Mouse (Mus musculus): Measurements from ENCODE around the gene Tspan1. TPM values are rescaled to one million over a fixed set of nuclear protein-coding genes. Genes with fewer than 3 reads are reported as not detected.

Tspan1 gene
- polyA plus RNA-seq, 1 experiment from 2014 or later, result not detected

- DNase-seq (ENCODE audit: low spot score), result peak; percentile 68
- H3K36me3 ChIP-seq, result no peaks in the 10 kb centered on the region
- 30% methylated on average over 10 of the region's 10 CpGs for WGBS
- peaks cover 35% of the 10 kb centered on the region for H3K4me1 ChIP-seq
- H3K27me3 ChIP-seq (ENCODE audit: low read depth, poor library complexity, severe bottlenecking), result no peaks in the 10 kb centered on the region
- H3K27ac ChIP-seq, result peak overlapping the region; percentile 63
- H3K9me3 ChIP-seq (replicated peaks), result no peaks in the 10 kb centered on the region
- peak overlapping the region; percentile 21; the same call in 1 of the 2 replicates for H3K4me3 ChIP-seq
Observed at GRCm38 (mm10) chr4:116176543-116176988, 9.2 kb upstream of the Tspan1 start.

DNA sequence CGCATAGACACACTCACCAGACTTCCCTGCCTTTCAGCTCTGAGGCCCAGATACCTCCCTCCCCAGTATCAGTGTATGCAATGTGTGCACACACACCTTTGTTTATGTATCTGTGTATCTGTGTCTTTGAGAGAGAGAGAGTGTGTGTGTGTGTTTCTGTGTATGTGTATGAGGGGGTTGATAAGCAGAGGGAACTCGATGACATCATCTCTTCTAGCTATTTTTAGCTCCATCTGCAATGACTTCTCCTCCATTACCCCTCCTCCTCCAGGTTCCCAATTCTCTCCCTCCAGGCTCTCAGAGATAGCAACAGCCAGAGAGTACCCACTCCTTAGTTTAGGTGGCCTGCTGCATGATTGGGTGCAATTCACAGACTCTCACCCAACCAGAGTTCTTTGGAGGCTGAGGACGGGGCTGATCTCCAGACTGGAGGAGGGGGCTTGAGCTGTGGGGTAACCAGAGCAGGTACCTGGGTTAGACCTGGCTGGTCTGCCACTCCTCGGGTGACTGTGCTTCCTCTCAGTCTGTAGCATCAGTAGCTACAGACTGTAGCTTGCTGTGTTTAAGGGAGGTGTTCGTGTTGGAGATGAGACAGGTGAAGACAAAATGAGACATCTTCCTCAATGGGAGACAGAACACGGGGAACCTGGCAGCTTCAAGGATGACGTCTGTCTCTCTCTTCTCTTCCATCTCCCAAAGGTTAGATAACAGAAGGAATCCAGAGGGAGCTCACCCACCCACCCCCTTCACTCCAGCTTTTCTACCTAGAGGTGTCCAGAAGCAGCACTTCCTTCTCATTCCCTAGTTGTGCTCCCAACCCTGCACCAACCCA lies 8.5 kb upstream of the Tspan1 start:
- H3K27me3 ChIP-seq (ENCODE audit: low read depth, poor library complexity, severe bottlenecking), result no peaks in the 10 kb centered on the region
- peak overlapping the region; percentile 63 for H3K27ac ChIP-seq
- H3K9me3 ChIP-seq (replicated peaks), result no peaks in the 10 kb centered on the region
- H3K4me1 ChIP-seq, result peaks cover 35% of the 10 kb centered on the region
- peak overlapping the region; percentile 21; the same call in 1 of the 2 replicates for H3K4me3 ChIP-seq
- H3K36me3 ChIP-seq, result no peaks in the 10 kb centered on the region
- DNase-seq (ENCODE audit: low spot score), result no peak
- 70% methylated on average over 7 of the region's 7 CpGs for WGBS

DNA sequence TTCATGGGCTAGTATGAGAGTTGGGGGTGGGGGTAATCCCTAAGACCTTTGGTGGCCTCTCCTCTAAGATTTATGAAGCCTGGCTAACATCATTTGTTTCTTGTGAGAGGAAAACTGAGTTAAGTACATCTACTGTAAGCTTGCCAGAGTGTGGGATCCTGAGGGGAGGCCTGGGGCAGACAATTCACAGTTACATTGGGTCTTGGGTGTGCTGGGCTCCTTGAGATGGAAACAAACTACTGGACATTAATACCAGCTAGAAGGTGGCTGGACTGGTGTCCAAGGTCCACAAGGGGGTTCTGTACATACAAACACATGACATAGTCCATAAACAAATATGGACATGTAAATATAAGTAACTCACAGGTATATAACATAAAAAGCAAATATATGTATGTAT lies 7.7 kb upstream of the Tspan1 start:
- no peak for DNase-seq (ENCODE audit: low spot score)
- Histone ChIP-seq H3K27me3 (ENCODE audit: low read depth, poor library complexity, severe bottlenecking) (no peaks in the 10 kb centered on the region), H3K4me3 (no peak overlapping the region), H3K36me3 (no peaks in the 10 kb centered on the region), H3K9me3 (replicated peaks) (no peaks in the 10 kb centered on the region), H3K4me1 (peaks cover 35% of the 10 kb centered on the region), H3K27ac (peak overlapping the region; percentile 17; the same call in 1 of the 2 replicates)

- no peaks in the 10 kb centered on the region for H3K9me3 ChIP-seq (replicated peaks)
- H3K4me1 ChIP-seq, result peaks cover 32% of the 10 kb centered on the region
- H3K27me3 ChIP-seq (ENCODE audit: low read depth, poor library complexity, severe bottlenecking), result no peaks in the 10 kb centered on the region
- H3K4me3 ChIP-seq, result no peak overlapping the region
- no peak for DNase-seq (ENCODE audit: low spot score)
- WGBS, result 44% methylated on average over 6 of the region's 6 CpGs
- H3K36me3 ChIP-seq, result no peaks in the 10 kb centered on the region
- H3K27ac ChIP-seq, result peak overlapping the region; percentile 17; the same call in 1 of the 2 replicates
Observed at GRCm38 (mm10) chr4:116174466-116175116, 7.2 kb upstream of the Tspan1 start.

DNA sequence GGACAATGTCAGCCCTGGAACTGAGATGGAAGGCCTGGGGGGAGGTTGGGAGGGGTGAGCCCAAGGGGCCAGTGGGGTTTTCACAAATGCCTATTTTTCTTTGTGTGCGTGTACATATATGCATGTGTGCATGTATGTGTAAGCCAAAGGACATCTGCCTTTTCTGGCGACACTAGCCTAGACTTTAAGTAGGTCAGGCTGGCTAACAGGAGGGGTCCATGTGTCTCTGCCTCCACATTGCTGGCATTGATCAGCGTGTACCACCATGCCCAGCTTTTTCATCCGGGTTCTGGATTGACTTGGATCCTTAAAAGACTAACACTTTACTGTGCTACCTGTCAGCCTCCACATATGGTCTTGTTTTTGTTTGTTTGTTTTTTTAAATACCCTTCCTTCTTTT lies 6.4 kb upstream of the Tspan1 start:
- no peaks in the 10 kb centered on the region for H3K27me3 ChIP-seq (ENCODE audit: low read depth, poor library complexity, severe bottlenecking)
- H3K27ac ChIP-seq, result no peak overlapping the region
- H3K9me3 ChIP-seq (replicated peaks), result no peaks in the 10 kb centered on the region
- peaks cover 32% of the 10 kb centered on the region for H3K4me1 ChIP-seq
- WGBS, result 87% methylated on average over 4 of the region's 4 CpGs
- no peaks in the 10 kb centered on the region for H3K36me3 ChIP-seq
- H3K4me3 ChIP-seq, result no peak overlapping the region
- DNase-seq (ENCODE audit: low spot score), result no peak

GRCm38 (mm10) chr4:116173072-116173471 lies 5.7 kb upstream of the Tspan1 start, which contains the start of the genes 1700042G07Rik and Gm49337:
1700042G07Rik (plus strand) TSS chr4:116173372.
Gm49337 (plus strand) TSS chr4:116173384.
- H3K27me3 ChIP-seq (ENCODE audit: low read depth, poor library complexity, severe bottlenecking), result no peaks in the 10 kb centered on the region
- 97% methylated on average over 6 of the region's 6 CpGs for WGBS
- peaks cover 32% of the 10 kb centered on the region for H3K4me1 ChIP-seq
- H3K36me3 ChIP-seq, result no peaks in the 10 kb centered on the region
- no peaks in the 10 kb centered on the region for H3K9me3 ChIP-seq (replicated peaks)
- DNase-seq (ENCODE audit: low spot score), result no peak
- H3K27ac ChIP-seq, result no peak within 1 kb of the TSS; the same call in 1 of the 2 replicates
- no peak within 1 kb of the TSS for H3K4me3 ChIP-seq

GRCm38 (mm10) chr4:116169353-116169672 lies 1.9 kb upstream of the Tspan1 start:
- WGBS, result 84% methylated on average over 3 of the region's 3 CpGs
- Histone ChIP-seq H3K9me3 (replicated peaks) (no peaks in the 10 kb centered on the region), H3K36me3 (no peaks in the 10 kb centered on the region), H3K27me3 (ENCODE audit: low read depth, poor library complexity, severe bottlenecking) (no peaks in the 10 kb centered on the region), H3K4me1 (peaks cover 28% of the 10 kb centered on the region), H3K27ac (no peak overlapping the region), H3K4me3 (no peak overlapping the region)
- no peak for DNase-seq (ENCODE audit: low spot score)

- Histone ChIP-seq H3K9me3 (replicated peaks) (no peaks in the 10 kb centered on the region), H3K4me3 (no peak overlapping the region), H3K27ac (no peak overlapping the region), H3K27me3 (ENCODE audit: low read depth, poor library complexity, severe bottlenecking) (no peaks in the 10 kb centered on the region), H3K4me1 (peaks cover 26% of the 10 kb centered on the region), H3K36me3 (no peaks in the 10 kb centered on the region)
- 83% methylated on average over 7 of the region's 8 CpGs for WGBS
- peak; percentile 77 for DNase-seq (ENCODE audit: low spot score)
Observed at GRCm38 (mm10) chr4:116168617-116169352, 1.4 kb upstream of the Tspan1 start.

DNA sequence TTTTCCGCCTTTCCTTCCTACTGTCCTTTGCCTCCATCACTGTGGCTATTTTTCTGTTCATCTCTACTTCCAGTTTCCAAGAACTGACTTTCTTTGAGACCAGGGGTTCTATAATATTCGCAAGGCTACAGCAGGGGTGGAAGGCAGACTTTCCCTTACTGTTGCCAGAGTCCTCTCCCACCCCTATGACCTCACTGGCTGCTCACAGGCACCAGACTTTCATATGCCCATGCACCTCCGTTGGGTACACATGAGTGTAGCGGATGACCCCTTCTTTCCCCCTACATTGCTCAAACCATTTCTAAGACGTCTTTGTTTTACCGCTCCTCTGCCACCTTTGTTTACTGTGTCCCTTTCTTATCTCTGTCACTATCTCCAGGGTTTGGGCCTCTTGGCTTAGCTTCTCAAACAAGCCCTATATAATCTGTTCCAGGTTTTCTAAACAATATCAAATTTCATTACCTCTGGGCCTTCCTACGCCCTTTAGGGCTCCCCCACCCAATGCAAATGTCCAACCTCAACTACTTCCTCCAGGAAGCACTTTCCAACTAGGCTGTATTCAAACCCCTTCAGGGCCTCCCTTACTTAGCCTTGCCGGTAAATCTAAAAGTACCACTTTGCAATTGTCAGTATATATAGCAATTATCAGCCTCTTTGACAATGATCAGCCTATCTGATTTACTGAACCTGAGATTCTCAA lies 1.5 kb downstream of the Tspan1 start:
- H3K27ac ChIP-seq, result 0 out of 2 replicates have a peak overlapping the region, but pooled peaks have one; percentile 38
- WGBS, result 57% methylated on average over 8 of the region's 8 CpGs
- no peak for DNase-seq (ENCODE audit: low spot score)

DNA sequence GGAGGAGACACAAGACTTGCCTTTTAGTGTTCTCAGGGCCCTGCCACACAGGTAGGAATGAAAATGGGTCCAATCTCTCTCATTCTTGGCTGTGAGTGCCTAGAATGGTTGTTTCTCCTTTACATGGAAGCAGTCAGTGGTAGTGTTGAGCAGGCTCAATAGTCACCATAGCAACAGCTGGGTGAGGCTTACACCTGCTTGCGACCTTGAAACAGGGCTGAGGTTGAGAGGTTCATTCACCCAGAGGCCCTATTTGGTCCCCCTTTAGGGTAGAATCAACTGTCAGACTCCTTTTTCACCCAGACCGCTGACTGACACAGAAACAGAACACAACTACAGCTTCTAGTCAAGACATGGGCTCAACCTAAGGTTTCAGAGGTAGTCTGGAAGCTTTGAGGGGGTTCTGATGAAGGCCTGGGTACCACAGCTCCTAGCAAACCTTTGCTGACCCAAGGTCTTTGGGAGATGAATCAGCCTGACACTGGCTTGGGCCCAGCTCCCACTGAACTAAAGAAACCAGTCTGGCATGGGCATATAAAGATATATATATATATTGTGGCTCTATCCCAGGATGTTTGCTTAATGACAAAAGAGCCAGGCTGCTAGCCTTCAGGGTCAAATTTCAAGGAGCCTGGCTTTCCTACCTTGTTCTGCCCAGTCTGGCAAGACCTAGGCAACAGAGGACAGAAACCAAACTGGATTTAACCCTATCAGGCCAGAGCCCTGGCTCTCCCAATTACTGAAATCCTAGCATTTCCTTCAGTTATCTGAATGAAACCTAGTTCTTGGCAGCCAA lies 2.4 kb downstream of the Tspan1 start:
- no peaks in the 10 kb centered on the region for H3K27me3 ChIP-seq (ENCODE audit: low read depth, poor library complexity, severe bottlenecking)
- no peak overlapping the region for H3K4me3 ChIP-seq
- DNase-seq (ENCODE audit: low spot score), result no peak
- WGBS, result 86% methylated on average over 2 of the region's 2 CpGs
- H3K27ac ChIP-seq, result peak overlapping the region; percentile 38; the same call in 1 of the 2 replicates
- peaks cover 22% of the 10 kb centered on the region for H3K4me1 ChIP-seq
- H3K36me3 ChIP-seq, result peaks cover 15% of the 10 kb centered on the region
- no peaks in the 10 kb centered on the region for H3K9me3 ChIP-seq (replicated peaks)

More for the DNA sequence above, 1.5 kb downstream of the Tspan1 start:
- Histone ChIP-seq H3K36me3 (peaks cover 6% of the 10 kb centered on the region), H3K4me3 (no peak overlapping the region), H3K27me3 (ENCODE audit: low read depth, poor library complexity, severe bottlenecking) (no peaks in the 10 kb centered on the region), H3K9me3 (replicated peaks) (no peaks in the 10 kb centered on the region), H3K4me1 (peaks cover 22% of the 10 kb centered on the region)

DNA sequence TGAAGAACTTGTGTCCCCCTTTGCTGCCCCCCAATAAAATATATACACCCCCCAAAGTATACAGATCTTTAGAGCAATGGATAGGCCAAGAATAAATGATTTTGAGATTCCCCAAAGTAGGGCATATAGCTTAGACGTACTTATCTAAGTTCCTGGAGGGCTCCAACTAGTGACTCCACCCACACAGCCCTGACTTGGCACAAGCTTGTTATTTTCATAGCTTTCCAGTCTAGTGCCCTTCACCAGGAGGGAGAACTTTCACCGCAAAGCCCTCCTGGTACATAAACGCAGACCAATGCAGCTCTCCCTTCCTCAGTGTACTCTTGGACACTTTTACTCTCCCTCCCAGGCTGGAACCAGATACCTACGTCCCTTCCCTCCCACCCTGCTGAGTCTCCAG lies 5.3 kb downstream of the Tspan1 start:
- Histone ChIP-seq H3K9me3 (replicated peaks) (no peaks in the 10 kb centered on the region), H3K4me1 (peaks cover 22% of the 10 kb centered on the region), H3K27me3 (ENCODE audit: low read depth, poor library complexity, severe bottlenecking) (no peaks in the 10 kb centered on the region), H3K36me3 (peaks cover 43% of the 10 kb centered on the region), H3K4me3 (no peak overlapping the region), H3K27ac (no peak overlapping the region)
- no peak for DNase-seq (ENCODE audit: low spot score)
- WGBS, result 87% methylated on average over 4 of the region's 4 CpGs

DNA sequence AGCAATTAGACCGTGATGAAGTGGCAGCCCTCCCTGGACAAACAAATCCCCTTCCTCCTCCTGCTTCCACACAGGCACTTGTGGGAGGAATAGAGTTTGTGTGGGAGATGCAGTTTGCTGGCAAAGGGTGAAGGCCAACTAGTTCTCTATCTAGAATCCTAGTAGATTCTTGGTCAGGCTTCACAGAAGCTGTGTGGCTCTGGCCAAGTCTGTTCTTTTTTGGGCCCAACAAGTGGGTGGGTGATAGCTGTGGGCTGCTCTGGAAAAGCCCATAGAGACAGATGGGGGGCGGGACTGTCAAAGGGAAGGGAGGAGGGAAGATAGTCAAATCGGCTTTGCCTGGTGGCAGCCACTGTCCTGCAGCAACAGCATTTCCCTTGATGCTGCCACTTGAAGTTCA lies 6.6 kb downstream of the Tspan1 start:
- no peak for DNase-seq (ENCODE audit: low spot score)
- Histone ChIP-seq H3K27me3 (ENCODE audit: low read depth, poor library complexity, severe bottlenecking) (no peaks in the 10 kb centered on the region), H3K4me1 (peaks cover 13% of the 10 kb centered on the region), H3K27ac (no peak overlapping the region), H3K9me3 (replicated peaks) (no peaks in the 10 kb centered on the region), H3K4me3 (no peak overlapping the region), H3K36me3 (peaks cover 56% of the 10 kb centered on the region)
- WGBS, result 86% methylated on average over 3 of the region's 3 CpGs
